Mouse (Mus musculus): ENCODE data around the gene Ctnnbl1.

DNA sequence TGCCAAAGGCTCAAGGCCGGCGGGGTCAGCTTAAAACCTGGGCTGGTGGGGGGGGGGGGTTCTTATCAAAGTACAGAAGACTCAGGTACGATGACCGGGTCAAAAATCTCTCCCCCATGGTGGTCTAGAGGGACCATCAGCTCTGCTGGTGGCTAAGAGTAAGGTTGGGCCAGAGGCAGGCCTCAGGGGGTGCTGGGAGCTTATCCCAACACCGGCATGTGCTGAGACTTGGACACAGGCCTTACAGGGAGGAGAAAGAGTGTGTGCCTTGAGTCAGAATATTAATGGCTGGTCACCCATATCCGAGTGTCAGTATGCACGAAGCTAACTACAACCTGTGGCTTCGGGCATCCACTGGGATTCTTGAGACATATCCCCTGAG lies 31.4 kb upstream of the Ctnnbl1 start:
- TF ChIP-seq CTCF (IDR thresholded peaks at IDR 0.05; ENCODE audit: low read depth): no peak
- TF ChIP-seq EP300 (IDR thresholded peaks at IDR 0.05; ENCODE audit: low read depth): no peak

Data from heart, postnatal 0 days (tissue).